Mouse (Mus musculus) 416B (cell line): ENCODE measurements around the gene Taf9b.
A peak's percentile ranks its signal among the peaks of the same experiment; 100 is the strongest.
"Not testable (repeated sequence)": the region's sequence is repeated elsewhere in the genome, so short reads cannot be mapped to it uniquely, and the experiment has no call there.

Experiments
- DNase-seq: peaks from one replicate; pipeline ENCODE4 v3.0.0; 2011; ENCODE audit warnings: low read depth

Taf9b gene

DNA sequence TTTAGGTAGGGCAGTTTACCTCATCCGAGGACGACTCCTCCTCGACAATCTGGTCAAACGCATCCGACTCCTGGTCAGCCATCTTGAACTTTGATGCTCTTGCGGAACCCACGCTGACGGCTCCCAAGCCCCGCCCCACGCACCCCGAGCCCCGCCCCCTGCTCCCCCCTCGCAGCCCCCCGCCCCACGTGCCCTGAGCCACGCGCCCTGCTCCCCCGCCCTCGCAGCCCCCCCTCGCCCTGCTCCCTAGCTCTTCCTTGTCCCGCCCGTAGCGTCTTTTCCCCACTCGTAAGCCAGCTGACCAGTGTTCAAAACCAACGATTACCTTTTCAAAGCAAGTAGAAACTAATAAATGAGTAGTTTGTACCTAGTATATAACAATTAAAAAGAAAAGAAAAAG is at the start of gene Taf9b:
Taf9b (minus strand) TSS at position 101 of the 400 bp plus-strand sequence.
- DNase-seq: no peak

DNA sequence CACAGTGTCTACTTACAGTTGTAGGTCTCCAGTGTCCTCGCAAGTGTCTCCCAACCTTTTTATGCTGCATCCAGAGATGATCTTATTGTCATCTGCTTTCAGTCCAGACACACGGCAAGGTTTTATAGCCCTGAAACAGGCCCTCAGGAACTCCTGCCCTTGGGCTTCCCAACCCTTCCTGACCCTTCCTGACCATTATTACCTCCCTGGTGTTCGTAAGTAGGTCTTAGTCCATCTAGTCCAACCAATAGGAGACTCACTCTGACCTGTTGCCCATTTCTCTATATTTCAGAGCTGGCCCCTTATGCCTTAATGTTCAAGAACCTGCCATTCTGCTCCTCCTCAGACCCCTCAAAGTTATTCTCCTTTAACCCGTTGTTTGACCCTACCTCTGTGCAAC is 34.3 kb upstream of the Taf9b start, which contains the start of gene Fnd3c2:
Fnd3c2 (minus strand) TSS at position 101 of the 400 bp plus-strand sequence.
- no peak for DNase-seq

DNA sequence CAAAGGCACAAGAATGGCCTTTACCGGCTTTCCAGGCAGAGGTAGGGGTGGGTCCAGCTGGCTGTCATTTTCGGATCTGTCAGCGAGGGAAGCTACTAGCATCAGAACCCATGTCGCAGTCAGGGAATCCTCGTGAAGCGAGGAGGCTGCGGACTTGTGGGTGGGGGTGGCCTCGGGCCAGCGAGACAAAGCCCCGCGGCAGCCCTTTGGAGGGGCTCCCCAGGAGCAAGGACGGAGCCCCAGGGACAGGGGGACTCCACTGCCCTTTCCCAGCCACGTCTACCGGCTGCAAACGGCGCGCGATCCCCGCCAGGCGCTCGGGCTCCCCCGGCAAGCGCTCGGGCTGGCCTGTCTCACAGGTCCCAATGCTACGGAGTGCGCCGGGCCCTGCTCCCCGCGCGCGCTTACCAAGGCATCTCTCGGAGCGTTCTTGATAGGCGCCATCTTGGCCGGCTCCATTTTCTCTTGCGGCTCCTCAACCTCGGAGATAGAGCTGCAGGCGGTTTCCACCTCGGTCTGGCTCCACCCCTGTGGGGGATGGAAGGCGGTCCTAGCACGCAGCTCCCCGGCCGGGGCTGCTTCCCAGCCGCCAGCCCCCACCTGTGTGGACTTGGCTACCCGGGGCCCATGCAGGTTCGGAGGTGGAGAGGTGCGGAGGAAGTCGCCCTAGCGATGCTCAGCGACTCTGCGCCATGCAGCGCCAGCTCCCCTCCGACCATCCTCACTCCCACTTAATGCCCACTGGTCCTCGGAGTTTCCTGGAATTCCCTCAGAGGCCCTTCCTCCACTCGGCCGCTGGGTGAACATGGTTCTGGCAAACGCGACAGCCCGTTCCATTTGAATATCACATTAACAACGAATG is 1.6 kb downstream of the Taf9b start:
- DNase-seq: no peak

DNA sequence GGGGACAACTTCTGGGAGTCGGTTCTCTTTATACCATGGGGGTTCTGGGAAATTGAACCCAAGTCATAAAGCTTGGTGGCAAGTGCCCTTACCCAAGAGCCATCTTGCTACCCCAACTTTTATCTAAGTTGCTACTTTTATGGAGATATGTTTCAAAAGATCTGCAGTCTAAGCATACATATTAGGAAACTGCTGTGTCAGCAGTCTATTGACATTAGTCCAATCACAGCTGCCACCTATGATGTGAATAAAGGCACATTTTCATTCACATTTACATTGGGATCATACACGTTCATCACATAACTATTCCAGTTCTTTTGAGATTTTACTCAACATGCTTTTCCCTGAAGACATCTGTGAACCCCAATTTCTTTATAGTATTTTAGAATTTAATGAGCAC is 11.9 kb downstream of the Taf9b start:
- no peak for DNase-seq

- no peak for DNase-seq
Measured at GRCm38 (mm10) chrX:106198904-106199303, 22.1 kb downstream of the Taf9b start.

- DNase-seq: peak; percentile 28
Measured at GRCm38 (mm10) chrX:106197308-106197707, 23.6 kb downstream of the Taf9b start.

- not testable (repeated sequence) for DNase-seq
Measured at GRCm38 (mm10) chrX:106194361-106194760, 26.6 kb downstream of the Taf9b start.

- no peak for DNase-seq
Measured at GRCm38 (mm10) chrX:106190091-106190490, 30.9 kb downstream of the Taf9b start.

DNA sequence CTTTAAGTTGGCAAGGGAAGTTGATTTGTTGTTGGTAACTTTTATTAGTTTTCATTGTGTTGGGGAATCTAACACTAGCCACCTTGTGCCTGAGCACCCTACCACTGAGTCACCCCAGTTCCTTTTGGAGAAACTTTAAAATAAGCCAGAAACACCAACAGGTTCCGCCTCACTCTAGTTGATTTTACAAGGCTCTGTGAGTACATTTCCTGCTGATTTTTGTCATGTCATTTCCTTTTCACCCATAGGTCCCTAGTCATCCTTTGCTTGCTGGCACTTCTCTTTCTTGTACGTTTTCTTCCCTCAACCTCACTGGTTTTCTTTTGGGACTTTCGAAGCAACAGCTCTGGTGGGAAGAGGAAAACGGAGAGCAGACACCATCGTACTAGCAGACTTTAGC is 31.6 kb downstream of the Taf9b start:
- peak; percentile 67 for DNase-seq

DNA sequence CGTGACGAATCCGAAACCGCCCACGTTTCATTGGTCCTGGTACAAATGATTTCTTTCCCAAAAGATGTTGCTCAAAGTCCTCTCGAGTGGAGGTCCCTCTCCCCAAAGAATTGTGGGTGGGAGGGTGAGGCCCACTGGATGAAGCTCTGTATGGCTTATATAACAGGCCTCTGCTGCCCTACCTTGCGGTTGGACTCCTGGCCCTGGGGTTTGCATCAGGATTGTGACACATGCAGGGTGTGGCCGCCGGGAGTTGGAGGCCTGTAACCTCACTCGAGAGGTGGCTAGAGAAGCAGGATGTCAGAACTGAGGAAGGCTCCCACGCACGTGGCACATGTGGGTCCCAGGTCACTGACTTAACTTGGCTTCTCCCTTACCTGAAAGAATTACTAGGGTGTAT is 33.2 kb downstream of the Taf9b start:
- peak; percentile 72 for DNase-seq

DNA sequence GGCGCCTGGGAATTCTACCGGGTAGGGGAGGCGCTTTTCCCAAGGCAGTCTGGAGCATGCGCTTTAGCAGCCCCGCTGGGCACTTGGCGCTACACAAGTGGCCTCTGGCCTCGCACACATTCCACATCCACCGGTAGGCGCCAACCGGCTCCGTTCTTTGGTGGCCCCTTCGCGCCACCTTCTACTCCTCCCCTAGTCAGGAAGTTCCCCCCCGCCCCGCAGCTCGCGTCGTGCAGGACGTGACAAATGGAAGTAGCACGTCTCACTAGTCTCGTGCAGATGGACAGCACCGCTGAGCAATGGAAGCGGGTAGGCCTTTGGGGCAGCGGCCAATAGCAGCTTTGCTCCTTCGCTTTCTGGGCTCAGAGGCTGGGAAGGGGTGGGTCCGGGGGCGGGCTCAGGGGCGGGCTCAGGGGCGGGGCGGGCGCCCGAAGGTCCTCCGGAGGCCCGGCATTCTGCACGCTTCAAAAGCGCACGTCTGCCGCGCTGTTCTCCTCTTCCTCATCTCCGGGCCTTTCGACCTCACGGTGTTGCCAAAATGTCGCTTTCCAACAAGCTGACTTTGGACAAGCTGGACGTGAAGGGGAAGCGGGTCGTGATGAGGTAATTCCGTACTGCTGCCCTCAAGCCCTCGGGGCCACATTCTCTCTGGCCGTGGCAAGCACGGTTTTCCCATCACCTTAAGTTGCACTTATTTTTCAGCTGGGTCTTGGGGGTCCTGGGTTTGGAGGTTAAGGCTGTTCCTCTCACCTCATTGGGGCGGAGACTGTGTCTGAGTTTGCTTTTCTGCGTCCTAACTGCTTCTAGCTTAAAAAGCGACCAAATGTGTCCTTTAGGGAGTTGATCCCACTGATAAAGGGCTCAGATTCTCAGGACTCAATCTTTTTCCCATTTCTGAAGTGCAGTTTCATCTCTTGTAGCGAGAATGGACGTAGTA is 34.0 kb downstream of the Taf9b start, which contains the start of gene Pgk1:
Pgk1 (plus strand) TSS at position 388 of the 937 bp plus-strand sequence.
- peak; percentile 98 for DNase-seq

DNA sequence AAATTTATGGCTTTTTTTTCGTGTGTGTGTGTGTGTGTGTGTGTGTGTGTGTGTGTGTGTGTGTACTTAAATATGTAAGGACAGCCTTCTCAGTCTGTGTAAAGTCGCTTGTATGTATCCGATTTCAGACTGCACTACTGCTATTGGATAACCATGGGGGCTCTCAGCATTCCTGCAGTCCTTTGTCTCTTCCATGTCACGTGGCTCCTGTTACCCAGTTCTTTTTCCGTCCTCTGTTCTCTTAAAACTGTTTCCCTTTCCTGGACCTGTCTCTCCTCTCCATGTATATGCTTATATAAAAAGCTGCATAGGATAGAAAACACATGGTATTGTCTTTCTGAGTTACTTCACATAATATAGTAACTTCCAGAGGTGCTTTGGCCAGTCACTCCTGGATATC is 35.3 kb downstream of the Taf9b start:
- DNase-seq: no peak

GRCm38 (mm10) chrX:106184279-106184678 is 36.7 kb downstream of the Taf9b start:
- DNase-seq: no peak

- no peak for DNase-seq
Measured at GRCm38 (mm10) chrX:106176331-106176730, 44.6 kb downstream of the Taf9b start.

GRCm38 (mm10) chrX:106171853-106172154 is 49.2 kb downstream of the Taf9b start:
- DNase-seq: no peak

DNA sequence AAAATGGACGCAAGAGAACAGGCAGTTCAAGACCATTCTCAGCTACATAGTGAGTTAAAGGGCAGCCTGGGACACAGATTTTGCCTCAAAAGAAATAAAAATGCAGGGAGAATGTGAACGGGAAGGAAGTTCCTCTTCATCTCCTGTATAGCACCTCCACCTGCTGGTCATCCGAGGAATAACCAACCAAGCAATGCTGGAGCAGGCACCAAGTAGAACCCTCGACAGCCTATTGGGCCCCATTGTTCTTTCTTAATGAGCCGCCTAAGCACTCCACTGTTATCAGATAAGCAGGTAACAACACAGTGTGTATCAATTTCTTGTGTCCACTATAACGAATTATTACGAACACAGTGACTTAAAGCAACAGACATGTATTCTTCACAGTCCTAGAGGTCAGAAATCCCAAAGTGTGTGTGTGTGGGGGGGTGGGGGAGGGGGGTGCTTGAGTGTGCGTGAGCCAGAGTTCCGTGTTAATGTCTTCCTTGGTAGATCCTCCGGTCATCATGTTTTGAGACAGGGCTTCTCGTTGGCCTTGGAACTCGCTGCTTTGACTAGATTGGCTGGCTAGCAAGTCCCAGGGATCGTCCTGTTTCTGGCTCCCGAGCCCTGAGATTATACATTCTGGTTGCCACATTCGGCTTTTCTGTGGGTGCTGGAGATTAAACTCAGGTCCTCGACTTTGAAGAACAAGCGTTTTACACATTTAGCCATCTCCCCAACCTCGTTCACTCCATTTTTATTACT is 49.7 kb downstream of the Taf9b start:
- DNase-seq: peak; percentile 90

DNA sequence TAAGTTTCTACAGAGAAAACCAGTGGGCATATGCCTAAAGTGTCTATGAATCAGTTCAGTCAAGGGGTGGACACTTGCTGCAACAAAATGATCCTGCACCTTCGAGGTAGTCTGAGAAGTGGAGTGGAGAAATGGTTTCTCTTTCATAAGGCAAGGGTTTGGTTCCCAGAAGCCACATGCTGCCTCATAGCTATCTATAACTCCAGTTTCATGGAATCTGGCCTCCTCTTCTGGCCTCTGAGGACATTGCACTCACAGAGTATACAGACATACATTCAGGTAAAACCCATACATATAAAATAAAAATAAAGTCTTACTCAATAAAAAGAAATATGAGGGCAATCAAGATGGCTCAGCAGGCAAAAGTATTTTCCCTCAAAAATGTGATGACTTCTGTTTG is 55.9 kb downstream of the Taf9b start:
- DNase-seq: peak; percentile 78

- no peak for DNase-seq
Measured at GRCm38 (mm10) chrX:106164555-106164954, 56.4 kb downstream of the Taf9b start.

DNA sequence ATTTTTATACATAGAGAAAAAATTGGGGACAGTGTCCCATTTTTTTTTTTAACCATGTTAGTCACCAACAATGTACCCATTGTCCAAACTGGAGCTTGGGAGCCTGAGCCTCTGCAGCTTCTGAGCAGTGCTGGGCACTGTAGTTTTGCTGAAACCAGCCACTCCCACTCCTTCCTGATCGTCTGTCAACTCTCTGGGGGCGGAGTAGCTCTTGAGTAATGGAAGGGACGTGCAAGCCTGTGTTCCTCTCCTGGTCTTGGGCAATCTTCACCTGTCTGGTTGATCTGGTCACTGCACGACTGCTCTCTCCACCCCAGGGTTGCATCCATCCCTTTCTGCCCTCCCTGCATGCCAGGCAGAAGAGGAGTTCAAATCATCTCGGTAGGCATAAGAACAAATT is 57.0 kb downstream of the Taf9b start:
- peak; percentile 70 for DNase-seq
